Mouse (Mus musculus) ZHBTc4 (cell line): ENCODE measurements at regions not wholly inside any gene's neighbourhood (a gene's known extent, or its start where the extent isn't known, plus 50 kb on each side); places are given as distances from the start of the nearest gene placed in this dataset.
"Not testable (repeated sequence)": the region's sequence is repeated elsewhere in the genome, so short reads cannot be mapped to it uniquely, and the experiment has no call there.

Source experiments
- DNase-seq: peaks from one replicate; pipeline ENCODE4 v3.0.0-alpha.2; 2011; ENCODE audit warnings: low read depth, low spot score

GRCm38 (mm10) chr15:5623021-5623420 is 379.0 kb upstream of the Ptger4 start:
- DNase-seq = peak; percentile 21

GRCm38 (mm10) chr15:5625367-5625766 is 381.4 kb upstream of the Ptger4 start:
- no peak for DNase-seq

GRCm38 (mm10) chr15:5646673-5647072 is 402.7 kb upstream of the Ptger4 start:
- no peak for DNase-seq

GRCm38 (mm10) chr15:5658796-5659195 is 414.8 kb upstream of the Ptger4 start:
- no peak for DNase-seq

GRCm38 (mm10) chr15:5660819-5661218 is 416.8 kb upstream of the Ptger4 start:
- DNase-seq = no peak

- DNase-seq = no peak
These were observed 427.8 kb upstream of the Ptger4 start for GRCm38 (mm10) chr15:5671781-5672180.

GRCm38 (mm10) chr15:5676704-5677103 is 432.7 kb upstream of the Ptger4 start:
- DNase-seq = no peak

- no peak for DNase-seq
These were observed 449.8 kb upstream of the Ptger4 start for GRCm38 (mm10) chr15:5693810-5694209.

- no peak for DNase-seq
These were observed 451.0 kb upstream of the Ptger4 start for GRCm38 (mm10) chr15:5695015-5695414.

GRCm38 (mm10) chr15:5708454-5708853 is 464.5 kb upstream of the Ptger4 start:
- DNase-seq = no peak

- DNase-seq = no peak
These were observed 496.7 kb upstream of the Ptger4 start for GRCm38 (mm10) chr15:5740658-5741057.

- DNase-seq = no peak
These were observed 499.9 kb upstream of the Ptger4 start for GRCm38 (mm10) chr15:5743893-5744292.

GRCm38 (mm10) chr15:5758690-5759089 is 514.7 kb upstream of the Ptger4 start:
- DNase-seq = no peak

- DNase-seq = no peak
These were observed 518.2 kb upstream of the Ptger4 start for GRCm38 (mm10) chr15:5762216-5762615.

GRCm38 (mm10) chr15:5777074-5777473 is 522.5 kb upstream of the Dab2 start:
- DNase-seq = no peak

- no peak for DNase-seq
These were observed 499.7 kb upstream of the Dab2 start for GRCm38 (mm10) chr15:5799917-5800316.

GRCm38 (mm10) chr15:5811154-5811732 is 488.3 kb upstream of the Dab2 start:
- DNase-seq = no peak

GRCm38 (mm10) chr15:5811958-5812357 is 487.6 kb upstream of the Dab2 start:
- no peak for DNase-seq

GRCm38 (mm10) chr15:5817901-5818576 is 481.5 kb upstream of the Dab2 start:
- no peak for DNase-seq

- no peak for DNase-seq
These were observed 459.6 kb upstream of the Dab2 start for GRCm38 (mm10) chr15:5839963-5840362.

- DNase-seq = not testable (repeated sequence)
These were observed 458.0 kb upstream of the Dab2 start for GRCm38 (mm10) chr15:5841369-5842149.

GRCm38 (mm10) chr15:5846571-5846970 is 453.0 kb upstream of the Dab2 start:
- no peak for DNase-seq
